Mouse (Mus musculus): ENCODE measurements around the gene Ints1.

DNA sequence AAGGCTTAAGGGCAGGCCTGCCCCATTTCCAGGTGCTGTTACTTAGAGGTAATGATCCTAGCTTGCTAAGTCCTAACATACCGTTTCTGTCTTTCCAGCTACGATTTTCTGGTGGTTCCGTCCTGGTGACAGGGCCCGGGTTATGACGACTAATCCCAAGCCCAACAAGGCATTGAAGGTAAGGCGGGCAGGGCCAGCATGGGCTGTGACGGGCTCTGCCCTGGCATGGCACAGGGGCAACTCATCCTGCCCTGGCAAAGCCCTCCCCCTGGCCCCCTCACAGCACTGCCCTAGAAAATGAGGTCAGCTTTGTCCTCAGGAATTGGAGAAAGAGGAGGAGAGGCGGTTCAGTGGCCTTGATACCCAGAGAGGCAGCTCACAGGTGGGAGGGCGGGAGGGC, 23.6 kb upstream of the Ints1 start:
- TF ChIP-seq CTCF (IDR thresholded peaks at IDR 0.05; ENCODE audit: low read depth) = no peak
- no peak for TF ChIP-seq EP300 (IDR thresholded peaks at IDR 0.05; ENCODE audit: low read depth)

All from liver, embryonic 14.5 days (tissue).